Mouse (Mus musculus): ENCODE results near the gene Aqp5.

Gene Aqp5

DNA sequence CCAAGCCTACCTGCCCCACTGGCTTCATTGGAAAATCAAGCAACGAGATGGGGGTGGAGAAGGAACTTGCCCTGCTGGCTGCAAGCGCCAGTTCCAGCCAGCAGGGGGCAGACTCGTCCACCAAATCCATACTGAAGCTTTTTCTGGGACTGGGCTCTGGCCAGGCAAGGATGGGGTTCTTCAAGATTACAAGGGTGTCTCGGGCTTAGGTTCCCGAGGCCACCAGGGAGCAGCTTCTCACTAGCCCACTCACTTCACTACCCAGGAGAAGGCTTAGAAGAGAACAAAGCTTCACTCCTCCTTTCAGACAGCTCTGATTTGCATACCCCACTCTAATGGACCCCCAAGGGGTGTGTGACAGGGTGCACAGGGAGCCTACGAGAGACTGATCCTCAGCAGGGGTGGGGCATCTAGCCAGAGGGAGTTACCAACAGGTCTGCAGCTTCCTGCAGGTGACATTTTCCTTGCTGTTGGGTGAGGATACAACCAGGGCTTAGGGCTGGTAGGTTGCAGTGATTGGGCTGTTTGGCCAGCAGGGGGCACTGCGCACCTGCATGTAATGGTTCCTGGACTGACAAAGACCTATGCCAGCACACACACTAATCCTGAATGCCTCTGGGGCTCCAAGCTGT, 5.6 kb downstream of the Aqp5 start:
- in situ Hi-C loops (cut with MseI, MboI) = loop anchor here in 1 of 2 experiments (5.0 kb wide), 1 partner anchor 71 kb away; no protein-coding TSS in a partner anchor

DNA sequence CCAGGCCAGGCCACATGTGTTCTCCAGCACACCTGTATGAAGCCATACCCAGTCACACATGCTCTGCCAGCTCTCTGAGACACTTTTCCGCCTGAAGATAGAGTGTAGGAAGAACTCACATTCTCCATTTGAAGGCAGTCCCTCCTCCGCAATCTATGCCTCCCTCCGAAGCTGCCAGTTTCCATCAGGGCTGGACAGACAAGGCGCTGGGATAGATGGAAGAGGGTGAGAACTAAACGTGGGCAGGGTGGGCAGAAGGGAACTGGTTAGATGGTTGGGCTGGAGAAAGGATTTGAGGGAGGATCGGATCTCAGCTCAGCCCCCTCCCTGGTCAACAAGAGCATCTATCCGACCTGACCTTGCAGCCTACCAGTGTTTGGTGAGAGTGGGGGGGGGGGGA, 6.3 kb downstream of the Aqp5 start:
- in situ Hi-C loops (cut with MseI, MboI) = loop anchor here in 1 of 2 experiments (5.0 kb wide), 1 partner anchor 70 kb away; no protein-coding TSS in a partner anchor

DNA sequence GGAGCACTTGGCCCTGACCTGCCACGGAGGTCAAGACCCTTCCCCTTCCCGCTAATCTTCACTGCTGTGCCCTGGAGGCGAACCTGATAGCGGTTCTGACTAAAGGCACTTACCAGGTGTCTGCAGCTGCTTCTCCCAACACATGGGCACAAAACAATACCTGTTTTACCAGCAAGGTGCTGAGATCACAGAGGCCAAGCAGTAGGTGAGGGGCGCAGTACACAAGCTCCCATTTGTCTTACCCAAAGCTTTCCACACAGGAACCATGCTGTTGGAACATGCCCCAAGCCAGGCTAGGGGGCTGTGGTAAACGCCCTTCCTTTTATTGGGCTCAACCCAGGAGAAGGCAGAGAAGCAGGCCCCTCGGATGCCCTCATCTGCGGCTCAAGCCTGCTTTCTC, 7.0 kb downstream of the Aqp5 start:
- in situ Hi-C loops (cut with MseI, MboI) = loop anchor here in 1 of 2 experiments (5.0 kb wide), 1 partner anchor 70 kb away; no protein-coding TSS in a partner anchor

DNA sequence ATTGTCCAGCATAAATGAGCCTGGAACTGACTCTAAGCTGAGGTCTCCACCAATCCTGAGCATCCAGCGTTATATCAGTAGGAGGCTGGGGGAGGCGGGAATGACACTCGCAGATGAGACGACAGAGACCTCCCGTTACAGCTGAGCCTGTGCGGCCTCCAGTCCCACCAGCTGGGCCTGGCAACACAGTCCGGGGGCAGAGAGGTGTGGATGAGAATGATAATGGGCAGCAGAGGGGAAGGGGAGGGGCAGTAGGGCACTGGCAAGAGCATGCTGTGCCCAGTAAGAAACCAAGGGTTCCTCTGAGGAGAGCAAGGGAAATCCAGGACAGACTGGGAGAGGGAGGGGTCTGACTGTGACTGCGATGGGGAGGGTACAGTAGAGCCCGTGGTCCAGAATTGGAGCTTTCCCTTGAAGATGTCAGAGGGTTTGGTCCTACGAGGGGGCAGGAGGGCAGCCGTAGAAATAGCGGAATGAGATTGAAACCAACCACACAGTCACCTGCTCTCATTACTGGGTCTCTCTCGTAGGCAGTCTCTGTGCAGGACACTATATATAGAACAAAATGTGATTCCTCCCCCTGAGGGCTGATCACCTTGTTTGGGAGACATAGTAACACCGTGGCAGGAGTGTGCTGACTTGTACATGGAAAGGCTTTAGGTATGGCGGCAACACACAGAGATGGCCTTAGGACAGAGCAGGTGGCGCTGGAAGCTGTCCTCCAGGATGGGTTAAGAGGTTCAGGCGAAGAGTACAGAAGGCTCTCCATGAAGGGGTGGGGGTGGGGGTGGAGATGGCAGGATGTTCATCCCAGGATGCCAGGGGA, 8.9 kb downstream of the Aqp5 start:
- in situ Hi-C loops (cut with MseI, MboI) = loop anchor here in 1 of 2 experiments (5.0 kb wide), 1 partner anchor 68 kb away; no protein-coding TSS in a partner anchor

DNA sequence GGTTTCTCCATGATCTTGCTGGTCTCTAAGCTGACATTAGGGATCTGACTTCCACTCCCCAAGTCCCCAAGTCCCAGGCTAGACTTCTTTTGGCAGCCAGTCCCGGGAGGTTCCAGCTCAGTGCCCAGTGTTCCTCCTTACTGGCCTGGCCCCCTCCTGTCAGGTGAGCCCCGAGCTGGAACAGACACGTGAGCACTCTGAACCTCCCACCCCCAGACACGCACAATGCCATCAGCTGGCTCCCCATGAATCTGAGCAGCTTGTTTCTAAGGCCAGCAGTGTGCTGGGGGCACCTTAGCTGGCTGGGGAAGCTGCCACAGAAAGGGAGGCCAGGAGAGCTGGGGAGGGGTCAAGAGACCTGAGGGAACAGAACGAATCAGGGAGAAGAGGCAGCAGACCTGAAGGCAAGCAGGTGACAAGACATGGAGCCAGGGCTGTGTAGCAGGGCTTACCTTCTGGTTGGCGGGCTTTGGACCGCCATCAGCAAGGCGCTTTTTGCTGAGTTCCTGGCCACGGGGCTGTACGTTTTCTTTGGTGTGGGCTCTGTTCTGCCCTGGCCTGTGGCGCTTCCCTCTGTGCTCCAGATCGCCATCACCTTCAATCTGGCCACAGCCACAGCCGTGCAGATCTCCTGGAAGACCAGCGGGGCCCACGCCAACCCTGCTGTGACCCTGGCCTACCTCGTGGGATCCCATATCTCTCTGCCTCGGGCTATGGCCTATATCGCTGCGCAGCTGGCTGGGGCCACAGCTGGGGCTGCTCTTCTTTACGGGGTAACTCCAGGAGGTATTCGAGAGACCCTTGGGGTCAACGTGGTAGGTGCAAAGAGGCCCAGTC, 10.6 kb downstream of the Aqp5 start, which contains the start of gene Aqp6:
TSS of gene Aqp6 (plus strand) at position 415 of the 837 bp plus-strand sequence.
- in situ Hi-C loops (cut with MseI, MboI) = no loop called here

DNA sequence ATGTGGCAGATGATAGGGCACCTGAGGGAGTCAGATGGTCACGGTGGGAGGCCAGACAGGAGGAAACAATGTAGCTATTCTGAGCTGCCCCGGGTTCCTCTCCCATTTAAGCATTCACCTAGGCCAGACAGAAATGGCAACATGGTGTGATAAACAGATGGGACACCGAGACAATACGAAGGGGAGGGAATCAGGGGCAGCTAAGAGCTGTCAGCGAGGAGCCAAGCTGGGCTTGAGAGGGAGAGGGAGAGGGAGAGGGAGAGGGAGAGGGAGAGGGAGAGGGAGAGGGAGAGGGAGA, 11.2 kb downstream of the Aqp5 start:
- in situ Hi-C loops (cut with MseI, MboI) = no loop called here

DNA sequence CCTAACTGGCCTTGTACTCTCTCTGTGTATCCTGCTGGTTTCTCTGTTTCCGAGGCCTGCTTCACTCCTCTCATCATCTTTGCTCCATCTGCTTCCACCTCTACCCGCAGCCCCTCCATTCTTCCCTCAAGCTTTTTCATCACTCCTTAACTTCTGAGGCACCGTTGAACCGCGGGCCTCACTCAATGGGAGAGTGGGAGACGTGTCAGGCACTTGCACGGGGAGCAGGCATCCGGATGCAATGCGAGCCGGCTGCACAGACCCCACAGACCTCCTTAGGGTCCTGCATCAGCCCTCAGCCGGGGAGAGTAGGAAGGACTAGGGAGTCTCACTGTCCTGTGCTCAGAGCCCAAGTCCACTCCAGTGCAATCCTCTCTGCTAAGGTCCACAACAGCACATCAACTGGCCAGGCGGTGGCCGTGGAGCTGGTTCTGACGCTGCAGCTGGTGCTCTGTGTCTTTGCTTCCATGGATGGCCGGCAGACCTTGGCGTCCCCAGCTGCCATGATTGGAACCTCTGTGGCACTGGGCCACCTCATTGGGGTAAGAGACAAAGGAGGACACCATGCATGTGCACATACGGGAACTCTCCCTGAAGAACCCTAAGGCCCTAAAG, 11.7 kb downstream of the Aqp5 start:
- in situ Hi-C loops (cut with MseI, MboI) = no loop called here

DNA sequence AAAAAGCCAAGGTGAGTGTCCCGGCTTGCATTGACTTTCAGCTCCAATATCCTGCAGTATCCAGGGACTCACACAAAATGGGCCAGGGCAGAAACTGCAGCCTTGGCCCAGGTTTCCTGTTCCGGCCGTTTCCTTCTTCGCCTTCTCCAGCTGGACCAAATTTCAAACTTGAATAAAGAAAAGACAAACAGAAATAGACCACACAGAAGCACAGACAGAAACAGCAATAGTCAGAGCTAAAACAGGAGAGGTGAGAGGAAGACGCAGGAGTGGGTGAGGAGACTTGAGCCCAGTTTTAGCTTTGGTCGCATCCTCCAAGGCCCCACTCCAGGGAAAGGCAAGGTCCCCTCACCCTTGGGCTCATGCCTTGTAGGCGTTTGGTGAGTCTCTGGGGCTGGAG, 12.6 kb downstream of the Aqp5 start:
- in situ Hi-C loops (cut with MseI, MboI) = no loop called here

DNA sequence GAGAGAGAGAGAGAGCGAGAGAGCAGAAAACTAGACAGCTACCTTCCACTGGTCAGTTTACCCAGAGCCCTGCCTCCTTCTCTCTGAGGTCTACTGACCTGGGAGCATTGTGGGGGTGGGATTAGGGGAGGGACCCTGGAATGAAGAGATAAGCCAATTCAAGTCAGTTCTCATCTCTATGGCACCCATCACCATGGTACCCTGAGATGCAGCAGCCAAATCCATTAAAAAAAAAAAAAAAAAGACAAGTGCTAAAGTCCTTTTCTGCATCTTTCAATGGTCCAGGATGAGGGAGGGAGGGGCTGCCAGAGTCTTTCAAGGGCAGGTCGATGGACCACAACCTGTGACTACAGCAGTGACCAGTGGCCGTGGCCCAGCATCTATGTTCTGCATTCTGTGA, 15.0 kb downstream of the Aqp5 start:
- in situ Hi-C loops (cut with MseI, MboI) = no loop called here

DNA sequence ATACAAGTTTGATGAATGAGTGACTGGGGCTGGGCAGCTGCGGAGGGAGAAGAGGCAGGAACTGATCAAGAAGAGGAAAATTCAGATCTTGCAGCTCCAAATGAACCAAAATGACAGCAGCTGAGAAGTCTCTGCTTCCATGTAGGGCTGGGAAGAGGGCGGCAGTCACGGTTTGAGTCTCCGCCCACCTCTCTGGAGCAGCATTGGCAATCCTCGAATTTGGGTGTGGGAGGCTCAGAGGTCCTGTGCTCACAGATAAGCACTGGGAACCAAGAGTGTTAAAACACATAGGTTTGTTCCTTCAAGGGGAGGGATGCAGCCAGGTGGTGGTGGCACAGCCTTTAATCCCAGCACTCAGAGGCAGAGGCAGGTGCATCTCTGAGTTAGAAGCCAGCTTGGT, 15.9 kb downstream of the Aqp5 start:
- in situ Hi-C loops (cut with MseI, MboI) = no loop called here

DNA sequence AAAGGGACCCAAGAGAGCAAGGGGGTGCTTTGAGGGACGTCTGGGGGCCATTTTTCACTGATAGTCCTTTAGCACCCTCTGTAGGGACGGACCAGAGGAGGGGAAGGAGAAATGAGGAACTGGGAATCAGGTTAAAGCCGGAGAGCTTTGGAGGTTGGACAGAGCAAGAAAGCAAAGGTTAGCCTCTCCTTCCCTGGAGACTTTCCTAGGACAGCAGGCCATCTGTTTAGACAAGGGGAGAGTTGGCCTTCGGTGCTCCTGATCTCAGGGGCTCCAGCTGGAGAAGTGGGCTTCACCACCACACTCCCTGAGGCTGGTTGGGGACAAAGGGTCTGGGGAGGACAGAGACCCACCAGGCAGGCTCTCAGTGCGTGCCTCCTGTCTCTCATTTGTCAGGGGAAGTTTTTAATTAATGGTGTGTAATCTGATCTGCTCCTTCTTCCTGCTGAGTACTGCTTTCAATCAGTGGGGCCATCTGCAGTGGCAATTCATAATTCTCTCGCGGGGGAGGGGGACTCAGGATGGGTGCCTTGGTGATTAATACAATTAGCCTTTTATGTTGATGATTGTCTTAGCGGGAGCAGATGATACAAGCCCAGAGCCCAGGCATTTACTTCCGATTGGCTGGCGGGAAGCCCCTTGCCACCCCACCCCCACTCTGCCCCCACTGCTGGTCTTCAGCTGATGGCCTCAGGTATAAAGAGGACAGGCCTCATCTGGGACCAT, 17.0 kb downstream of the Aqp5 start:
- in situ Hi-C loops (cut with MseI, MboI) = no loop called here

DNA sequence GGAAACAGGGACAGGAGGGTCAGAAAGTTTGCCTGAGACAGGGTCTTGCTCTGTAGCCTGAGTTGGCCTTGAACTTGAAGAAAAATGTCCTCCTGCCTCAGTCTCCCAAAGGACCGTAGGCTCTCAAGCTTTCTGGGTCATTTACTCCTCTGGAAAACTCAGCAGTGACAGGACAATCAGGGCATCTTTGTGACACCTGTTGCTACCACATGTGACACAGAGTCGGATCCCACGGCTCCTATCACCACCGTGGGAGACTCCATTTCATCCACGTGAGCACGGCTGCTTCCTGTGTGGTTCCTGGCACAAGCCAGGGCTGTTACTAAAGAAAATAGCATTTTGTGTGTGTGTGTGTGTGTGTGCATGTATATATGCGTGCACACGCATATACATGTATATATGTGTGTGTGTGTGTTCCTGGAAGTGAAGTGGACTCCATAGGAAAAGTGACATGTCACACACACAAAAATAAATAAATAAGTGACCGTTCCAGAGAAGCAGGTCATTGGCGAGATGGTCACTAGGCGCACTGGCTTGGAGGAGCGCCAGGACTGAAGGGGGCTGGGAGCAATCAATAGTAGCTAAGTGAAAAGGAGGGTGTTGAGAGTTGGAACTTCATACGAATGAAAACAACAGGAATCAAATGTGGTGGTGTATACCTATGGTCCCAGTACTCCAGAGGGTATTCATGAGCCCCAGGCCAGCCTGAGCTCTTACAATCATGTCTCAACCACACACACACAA, 18.0 kb downstream of the Aqp5 start:
- in situ Hi-C loops (cut with MseI, MboI) = no loop called here

DNA sequence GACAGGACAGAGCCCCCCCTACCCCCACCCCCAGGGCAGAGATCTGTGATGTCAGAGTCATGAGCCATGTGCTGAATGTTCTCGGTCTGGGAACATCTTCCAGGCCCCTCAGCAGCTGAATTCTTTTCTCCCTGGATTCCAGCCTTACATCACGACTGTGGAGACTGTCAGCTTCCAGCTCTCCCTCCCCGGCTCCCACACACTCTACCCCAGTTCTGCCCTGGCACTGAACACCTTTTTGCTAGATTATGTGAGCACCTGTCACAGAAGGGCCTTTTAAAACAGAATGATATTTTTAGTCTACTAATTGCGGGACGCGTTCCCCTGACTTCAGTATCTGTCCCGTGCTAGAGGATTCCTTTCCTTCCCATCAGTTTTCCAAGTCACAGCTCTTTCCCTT, 21.0 kb downstream of the Aqp5 start:
- in situ Hi-C loops (cut with MseI, MboI) = no loop called here

DNA sequence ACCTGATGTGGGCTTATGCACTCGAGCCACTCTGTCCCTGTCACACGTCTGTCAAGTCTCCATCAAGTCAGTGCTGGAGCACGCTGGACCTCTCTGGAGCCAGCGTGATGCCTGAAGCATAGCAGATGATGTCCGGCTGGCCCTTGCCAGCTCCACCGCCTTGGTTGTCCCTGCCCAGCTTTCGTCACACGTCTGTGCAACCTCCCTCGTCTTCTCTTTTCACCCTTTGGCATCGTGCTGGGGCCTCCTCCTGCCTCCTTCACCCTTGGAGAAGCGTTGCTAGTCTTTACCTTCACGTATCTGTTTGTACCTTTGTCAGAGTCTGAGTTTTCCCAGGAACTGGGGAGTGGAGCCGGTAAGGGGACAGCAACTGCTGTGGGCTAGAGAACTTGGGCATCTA, 23.7 kb downstream of the Aqp5 start:
- in situ Hi-C loops (cut with MseI, MboI) = no loop called here

DNA sequence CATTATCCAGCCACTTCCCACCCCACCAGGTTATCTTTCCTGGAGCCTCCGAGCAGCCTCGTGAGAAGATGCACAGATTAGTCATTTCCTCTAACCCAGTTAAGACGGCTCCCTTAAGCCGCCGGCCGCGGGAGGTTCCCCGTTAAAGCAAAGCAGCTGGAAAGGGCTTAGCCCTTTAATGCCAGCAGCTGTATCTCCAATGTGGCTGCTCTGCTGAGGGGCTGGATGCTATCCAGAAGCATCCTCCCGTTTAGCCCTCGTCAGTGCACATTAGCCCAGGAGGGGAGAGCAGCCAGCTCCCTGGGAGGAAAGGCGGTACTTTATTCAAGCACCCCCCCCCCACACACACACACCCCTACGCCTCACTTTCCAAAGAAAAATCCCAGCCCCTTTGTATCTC, 24.2 kb downstream of the Aqp5 start:
- in situ Hi-C loops (cut with MseI, MboI) = no loop called here

DNA sequence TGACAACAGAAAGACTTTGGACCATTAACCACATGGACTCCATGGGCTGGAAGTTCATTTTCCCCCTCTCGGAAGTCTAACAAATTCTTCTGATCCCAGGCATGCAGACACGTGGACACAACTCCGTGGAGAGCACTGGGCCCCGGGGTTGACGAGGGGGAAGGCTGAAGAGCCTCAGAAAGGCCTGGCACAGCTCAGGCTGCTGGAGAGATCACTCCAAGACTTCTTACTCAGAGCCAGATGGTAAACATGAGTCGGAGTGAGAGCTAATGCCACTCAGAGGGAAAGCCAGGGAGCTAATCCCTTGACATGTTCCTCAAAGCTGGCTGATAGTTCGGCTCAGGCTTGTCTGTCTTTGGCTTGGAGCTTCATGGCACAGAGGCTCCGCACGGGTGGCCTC, 24.7 kb downstream of the Aqp5 start:
- in situ Hi-C loops (cut with MseI, MboI) = no loop called here

DNA sequence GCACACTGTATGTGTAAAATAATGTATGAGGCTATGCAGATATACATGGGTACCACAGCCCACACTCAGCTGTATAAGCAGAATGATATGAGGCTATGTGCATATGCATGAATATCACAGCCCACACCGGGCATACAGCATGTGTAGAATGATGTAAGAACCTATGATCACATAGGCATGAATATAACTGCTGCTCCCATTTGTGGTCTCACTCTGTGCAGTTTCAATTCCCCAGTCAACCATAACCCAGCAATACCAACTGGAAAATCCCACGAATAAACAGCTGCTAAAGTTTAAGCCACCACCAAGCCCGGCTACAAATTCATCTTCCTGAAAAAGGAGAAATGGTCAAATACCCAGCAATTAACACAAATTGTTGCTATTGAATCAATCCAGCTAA, 28.0 kb downstream of the Aqp5 start:
- in situ Hi-C loops (cut with MseI, MboI) = no loop called here

DNA sequence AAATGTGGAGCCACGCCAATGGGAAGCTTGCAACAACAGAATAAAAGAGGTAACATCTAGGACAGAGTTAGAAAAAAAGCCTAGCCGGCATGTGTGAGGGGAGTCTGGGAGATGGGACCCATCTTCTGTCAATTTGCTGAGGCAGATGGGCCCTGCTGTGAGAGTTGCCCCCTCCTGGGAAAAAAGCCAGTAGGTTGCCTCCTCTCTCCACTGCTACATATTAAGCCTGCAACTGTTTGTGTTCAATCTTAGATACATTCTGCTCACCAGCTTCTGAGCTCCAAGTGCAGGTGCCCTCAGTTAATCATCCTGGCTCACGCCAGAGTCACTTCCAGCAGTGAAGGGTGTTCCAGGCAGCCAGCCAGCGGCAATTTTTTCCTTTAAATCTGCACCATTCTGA, 29.2 kb downstream of the Aqp5 start:
- in situ Hi-C loops (cut with MseI, MboI) = no loop called here

DNA sequence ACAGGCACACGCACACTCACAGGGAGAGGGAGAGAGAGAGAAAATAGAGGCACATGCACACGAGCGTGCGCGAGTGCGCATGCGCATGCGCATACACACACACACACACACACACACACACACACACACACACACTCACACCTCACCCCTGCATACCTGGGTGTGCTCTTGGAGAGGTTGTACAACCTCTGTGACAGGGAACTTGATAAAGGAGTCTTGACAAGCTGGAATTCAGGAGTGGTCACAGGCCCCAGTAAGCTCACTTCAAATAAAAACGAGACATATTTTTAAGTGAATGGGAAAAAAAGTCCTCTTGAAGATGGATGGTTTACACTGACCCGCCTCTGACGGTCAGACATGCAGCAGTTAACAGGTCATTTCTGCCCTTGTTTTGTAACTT, 31.5 kb downstream of the Aqp5 start:
- in situ Hi-C loops (cut with MseI, MboI) = no loop called here

DNA sequence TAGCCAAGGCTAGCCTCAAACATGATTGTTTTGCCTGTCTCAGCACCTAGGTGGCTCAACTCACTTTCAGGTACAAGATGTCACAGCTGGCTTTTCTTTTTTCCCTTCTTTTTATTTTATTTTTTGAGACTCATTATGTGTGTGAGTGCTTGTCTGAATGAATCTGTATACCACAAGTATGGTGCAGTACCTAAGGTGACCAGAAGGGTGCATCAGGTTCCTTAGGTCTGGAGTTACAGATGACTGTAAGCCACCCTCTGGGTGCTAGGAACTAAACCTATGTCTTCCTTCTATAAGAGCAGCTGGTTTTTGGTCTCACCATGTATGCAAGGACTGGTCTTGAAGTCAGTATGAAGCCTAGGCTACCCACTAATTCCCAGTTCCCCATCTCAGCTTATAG, 41.0 kb downstream of the Aqp5 start:
- in situ Hi-C loops (cut with MseI, MboI) = no loop called here

DNA sequence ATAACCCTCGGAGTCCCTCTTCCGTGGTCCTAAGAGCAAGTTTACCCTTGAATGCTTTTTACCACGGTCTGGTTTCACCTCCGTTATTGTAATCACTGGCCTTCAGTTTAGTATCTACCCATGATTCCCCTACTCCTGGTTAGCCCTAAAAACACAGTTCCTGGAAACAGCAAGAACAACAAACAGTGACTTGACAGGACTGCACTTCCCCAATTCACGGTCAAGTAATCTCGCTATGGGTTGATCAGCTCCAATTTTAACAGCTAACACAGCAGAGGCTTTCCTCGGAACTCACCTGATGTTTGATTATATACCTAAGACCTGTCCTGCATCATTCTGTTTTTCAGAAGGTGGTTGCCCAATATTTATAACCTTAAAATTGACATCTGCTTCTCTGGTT, 44.1 kb downstream of the Aqp5 start:
- in situ Hi-C loops (cut with MseI, MboI) = no loop called here
